ENCODE assay signal across 24 mouse cellular contexts in genomic region chrX:8259478-8259877, GRCm38 (mm10).
"Had no signal": no experiment of that assay in that cellular context is flagged by ENCODE, and none has a peak within 500 bp of the region (broad histone marks: within the 10 kb centered on the region; RNA-seq: fewer than 3 reads in every experiment).

No protein-coding gene starts in this region.

- H3K9ac ChIP-seq: forebrain, postnatal 0 days; heart, embryonic 13.5 days; heart, embryonic 15.5 days; hindbrain, embryonic 13.5 days; hindbrain, embryonic 15.5 days; limb, embryonic 13.5 days; limb, embryonic 15.5 days; liver, embryonic 12.5 days; liver, embryonic 14.5 days had no signal

- H3K4me3 ChIP-seq: heart, adult 2 months; heart, embryonic 13.5 days; heart, embryonic 15.5 days; hindbrain, embryonic 13.5 days; hindbrain, embryonic 15.5 days; limb, embryonic 13.5 days; limb, embryonic 15.5 days; liver, embryonic 12.5 days had no signal

- H3K36me3 ChIP-seq: heart, embryonic 13.5 days; heart, embryonic 15.5 days; hindbrain, embryonic 13.5 days; hindbrain, embryonic 15.5 days; limb, embryonic 13.5 days; limb, embryonic 15.5 days; liver, embryonic 12.5 days had no signal

- H3K9me3 ChIP-seq: heart, embryonic 13.5 days; heart, embryonic 15.5 days; hindbrain, embryonic 13.5 days; hindbrain, embryonic 15.5 days; limb, embryonic 13.5 days; limb, embryonic 15.5 days; liver, embryonic 12.5 days had no signal

- H3K27ac ChIP-seq: heart, adult 2 months; heart, embryonic 13.5 days; heart, embryonic 15.5 days; hindbrain, embryonic 13.5 days; hindbrain, embryonic 15.5 days; hindbrain, postnatal 0 days; limb, embryonic 13.5 days; limb, embryonic 15.5 days; liver, embryonic 12.5 days; liver, embryonic 14.5 days had no signal

- DNase-seq: forebrain, postnatal 0 days; gastrocnemius, postnatal 14 days; gastrocnemius, postnatal 36 days; heart, adult 11 months; heart, adult 2 months; heart, postnatal 14 days; heart, postnatal 36 days; kidney, adult 18-20 months; kidney, adult 8-10 months; kidney, postnatal 10 days; kidney, postnatal 36 days; layer of hippocampus, adult 9-11 months; layer of hippocampus, postnatal 36 days; left cerebral cortex, postnatal 4 days had no signal

- H3K4me1 ChIP-seq: heart, embryonic 13.5 days; heart, embryonic 15.5 days; hindbrain, embryonic 13.5 days; hindbrain, embryonic 15.5 days; limb, embryonic 13.5 days; limb, embryonic 15.5 days had no signal

- ATAC-seq: hindbrain, postnatal 0 days; liver, embryonic 12.5 days had no signal

- H3K4me2 ChIP-seq: heart, embryonic 11.5 days; heart, embryonic 13.5 days; heart, embryonic 15.5 days; hindbrain, embryonic 13.5 days; hindbrain, embryonic 15.5 days; limb, embryonic 13.5 days; limb, embryonic 15.5 days; liver, embryonic 12.5 days had no signal

- H3K27me3 ChIP-seq: heart, embryonic 13.5 days; heart, embryonic 15.5 days; hindbrain, embryonic 13.5 days; hindbrain, embryonic 15.5 days; limb, embryonic 13.5 days; limb, embryonic 15.5 days; liver, embryonic 12.5 days had no signal
